Mouse (Mus musculus) ES-E14 (cell line): ENCODE data around the gene Trim28.

Experiments used
- CHD2 ChIP-seq: IDR thresholded peaks from 2 replicates; pipeline ENCODE4 v1.6.1; 2014; ENCODE audit warnings: mild to moderate bottlenecking, low read depth, low read length, inconsistent platforms
- HCFC1 ChIP-seq: IDR thresholded peaks from 2 replicates; pipeline ENCODE4 v1.6.1; 2012; ENCODE audit warnings: low read length, inconsistent platforms, borderline replicate concordance; ENCODE audit not compliant: insufficient read depth
- ZC3H11A ChIP-seq: IDR thresholded peaks from 2 replicates; pipeline ENCODE4 v1.6.1; 2012; ENCODE audit warnings: low read depth, mild to moderate bottlenecking, inconsistent platforms, low read length, borderline replicate concordance

DNA sequence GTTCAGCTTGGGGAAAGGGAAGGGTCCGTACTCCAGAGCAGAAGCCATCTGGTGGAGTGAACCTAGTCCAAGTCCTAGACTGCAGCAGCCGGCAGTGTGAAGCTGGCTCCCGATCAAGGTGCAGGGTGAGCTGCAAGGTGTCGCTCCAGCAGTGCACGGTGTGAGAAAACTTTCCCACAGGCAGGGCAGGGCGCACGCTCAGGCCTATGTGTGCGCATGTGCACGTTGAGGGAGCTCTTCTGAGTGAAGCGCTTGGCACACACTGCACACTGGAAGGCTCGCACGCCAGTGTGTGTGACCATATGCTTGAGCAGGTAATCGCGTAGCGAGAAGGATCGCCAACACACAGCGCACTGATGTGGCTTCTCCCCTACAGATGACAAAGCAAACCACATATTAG lies 7.1 kb downstream of the Trim28 start:
- no peak for TF ChIP-seq ZC3H11A
- TF ChIP-seq CHD2, result no peak
- TF ChIP-seq HCFC1, result no peak
